Mouse (Mus musculus): Measurements from ENCODE around the gene Klrg1. TPM values are rescaled to one million over a fixed set of nuclear protein-coding genes. Genes with fewer than 3 reads are reported as not detected.

Gene Klrg1
- polyA plus RNA-seq, 1 experiment from 2014 or later: not detected

- Histone ChIP-seq H3K9ac (replicated peaks) (no peak overlapping the region), H3K9me3 (no peaks in the 10 kb centered on the region), H3K4me3 (replicated peaks) (no peak overlapping the region), H3K4me1 (replicated peaks) (no peaks in the 10 kb centered on the region), H3K27me3 (no peaks in the 10 kb centered on the region), H3K27ac (no peak overlapping the region), H3K36me3 (no peaks in the 10 kb centered on the region), H3K4me2 (no peak overlapping the region)
- WGBS: 82% methylated on average over 4 of the region's 4 CpGs
- no peak for ATAC-seq (ENCODE audit: insufficient number of reproducible peaks, insufficient read depth, low FRiP score, low TSS enrichment, low read depth)
Observed at GRCm38 (mm10) chr6:122269170-122269569, 13.5 kb downstream of the Klrg1 start.

GRCm38 (mm10) chr6:122268561-122268960 is 14.1 kb downstream of the Klrg1 start:
- H3K27ac ChIP-seq: no peak overlapping the region
- ATAC-seq (ENCODE audit: insufficient number of reproducible peaks, insufficient read depth, low FRiP score, low TSS enrichment, low read depth): no peak

GRCm38 (mm10) chr6:122262543-122262942 is 20.1 kb downstream of the Klrg1 start:
- Histone ChIP-seq H3K4me3 (replicated peaks) (no peak overlapping the region), H3K27ac (no peak overlapping the region), H3K4me2 (no peak overlapping the region), H3K4me1 (replicated peaks) (no peaks in the 10 kb centered on the region; the same call in 1 of the 2 replicates), H3K9me3 (no peaks in the 10 kb centered on the region), H3K9ac (replicated peaks) (no peak overlapping the region), H3K36me3 (no peaks in the 10 kb centered on the region), H3K27me3 (no peaks in the 10 kb centered on the region)
- no peak for ATAC-seq (ENCODE audit: insufficient number of reproducible peaks, insufficient read depth, low FRiP score, low TSS enrichment, low read depth)
- WGBS: 91% methylated on average over 8 of the region's 8 CpGs

More at GRCm38 (mm10) chr6:122268561-122268960, 14.1 kb downstream of the Klrg1 start:
- H3K4me2 ChIP-seq: no peak overlapping the region
- H3K4me1 ChIP-seq (replicated peaks): no peaks in the 10 kb centered on the region
- H3K36me3 ChIP-seq: no peaks in the 10 kb centered on the region
- WGBS: 71% methylated on average over 3 of the region's 3 CpGs
- H3K4me3 ChIP-seq (replicated peaks): no peak overlapping the region
- no peak overlapping the region for H3K9ac ChIP-seq (replicated peaks)
- no peaks in the 10 kb centered on the region for H3K9me3 ChIP-seq
- H3K27me3 ChIP-seq: no peaks in the 10 kb centered on the region

GRCm38 (mm10) chr6:122252146-122252545 is 30.5 kb downstream of the Klrg1 start:
- H3K9me3 ChIP-seq: no peaks in the 10 kb centered on the region
- H3K4me3 ChIP-seq (replicated peaks): no peak overlapping the region
- no peaks in the 10 kb centered on the region for H3K4me1 ChIP-seq (replicated peaks)
- ATAC-seq (ENCODE audit: insufficient number of reproducible peaks, insufficient read depth, low FRiP score, low TSS enrichment, low read depth): no peak
- no peak overlapping the region for H3K9ac ChIP-seq (replicated peaks)
- H3K36me3 ChIP-seq: no peaks in the 10 kb centered on the region
- 20% methylated on average over 1 of the region's 1 CpGs for WGBS
- no peak overlapping the region for H3K27ac ChIP-seq
- H3K4me2 ChIP-seq: no peak overlapping the region
- H3K27me3 ChIP-seq: no peaks in the 10 kb centered on the region

GRCm38 (mm10) chr6:122250033-122250432 is 32.6 kb downstream of the Klrg1 start:
- no peaks in the 10 kb centered on the region for H3K4me1 ChIP-seq (replicated peaks)
- ATAC-seq (ENCODE audit: insufficient number of reproducible peaks, insufficient read depth, low FRiP score, low TSS enrichment, low read depth): no peak
- H3K9ac ChIP-seq (replicated peaks): no peak overlapping the region
- H3K9me3 ChIP-seq: no peaks in the 10 kb centered on the region
- no peaks in the 10 kb centered on the region for H3K36me3 ChIP-seq
- 73% methylated on average over 4 of the region's 4 CpGs for WGBS
- no peak overlapping the region for H3K27ac ChIP-seq
- no peak overlapping the region for H3K4me3 ChIP-seq (replicated peaks)
- no peak overlapping the region for H3K4me2 ChIP-seq
- H3K27me3 ChIP-seq: no peaks in the 10 kb centered on the region

Other genes with a start within 250 kb of the Klrg1 start
- gene M6pr, start 25.8 kb upstream of the Klrg1 start, polyA plus RNA-seq (2016; fragmentation: Nextera tagmentation; extraction: Ambion mirVana): 74.6 and 76.3 TPM in 2 replicates
- 27.1 and 30.6 TPM in 2 replicates for gene Phc1, start 57.7 kb upstream of the Klrg1 start, polyA plus RNA-seq (2016; fragmentation: Nextera tagmentation; extraction: Ambion mirVana)
- 52.6 and 57.0 TPM in 2 replicates for gene Rimklb, start 215.9 kb upstream of the Klrg1 start, polyA plus RNA-seq (2016; fragmentation: Nextera tagmentation; extraction: Ambion mirVana)
- 1.2 and 2.1 TPM in 2 replicates for gene Mfap5, start 223.0 kb upstream of the Klrg1 start, polyA plus RNA-seq (2016; fragmentation: Nextera tagmentation; extraction: Ambion mirVana)